Mouse (Mus musculus) large intestine, adult 2 months (tissue): ENCODE data around the gene Edc3. TPM values are rescaled to one million over a fixed set of nuclear protein-coding genes. Genes with fewer than 3 reads are reported as not detected.

ENCODE experiments used
- DNase-seq: peaks from one replicate; pipeline ENCODE4 v3.0.0-alpha.2; 2012; ENCODE audit warnings: low read depth, low spot score
- WGBS: fragments of 180-500 bp; shearing (Covaris S2); methylation state at CpG from one replicate; pipeline ENCODE4 v1.1.7; 2018; 5-methylcytosine and 5-hydroxymethylcytosine counted together
- polyA plus RNA-seq: library from polyadenylated mRNA; depleted of rRNA; stranded (reverse); fragments of >200 nt; gene quantifications from 2 replicates; pipeline ENCODE4 v1.2.3, GENCODE M21; 2012

Edc3 gene
- polyA plus RNA-seq, 1 experiment, result 10.1 TPM

DNA sequence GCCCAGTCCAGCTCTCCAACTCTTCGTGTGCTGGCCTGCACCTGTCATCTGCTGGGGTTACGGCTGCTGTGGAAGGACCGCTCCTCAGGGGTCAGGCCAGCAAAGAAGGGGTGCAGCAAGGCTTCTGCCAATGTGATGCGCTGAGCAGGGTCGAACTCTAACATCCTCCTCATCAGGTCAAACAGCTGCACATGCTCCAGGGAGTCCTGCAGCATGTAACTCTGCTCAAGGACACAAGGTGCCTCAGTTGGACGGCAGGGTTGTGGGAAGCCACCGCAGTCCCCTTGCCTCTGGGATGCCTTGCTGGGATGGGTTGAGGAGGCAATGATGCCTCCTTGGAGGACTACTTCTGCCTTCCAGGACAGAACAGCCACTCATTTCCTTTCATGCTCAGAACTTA is 42.6 kb downstream of the Edc3 start:
- DNase-seq, result no peak
- WGBS, result 79% methylated on average over 7 of the region's 7 CpGs

DNA sequence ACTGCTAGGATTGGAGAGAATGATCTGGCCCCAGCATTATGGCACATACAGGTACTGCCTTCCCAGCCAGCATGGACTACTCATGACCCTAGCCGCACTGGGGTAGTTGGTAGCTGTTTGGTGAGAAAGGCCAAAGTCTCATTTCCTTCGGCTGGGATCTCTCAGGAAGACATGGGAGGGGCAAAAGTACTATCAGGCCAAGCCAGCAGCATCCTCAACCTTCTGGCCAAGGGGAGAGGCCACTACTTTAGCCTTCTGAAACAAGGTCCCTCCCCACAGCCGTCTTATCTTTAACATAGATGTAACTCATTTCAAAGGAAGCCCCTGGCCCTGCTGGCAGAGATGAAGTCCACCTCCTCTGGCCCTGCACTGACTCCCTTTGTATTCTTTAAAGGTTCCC is 49.2 kb downstream of the Edc3 start:
- 60% methylated on average over 3 of the region's 3 CpGs for WGBS
- no peak for DNase-seq

DNA sequence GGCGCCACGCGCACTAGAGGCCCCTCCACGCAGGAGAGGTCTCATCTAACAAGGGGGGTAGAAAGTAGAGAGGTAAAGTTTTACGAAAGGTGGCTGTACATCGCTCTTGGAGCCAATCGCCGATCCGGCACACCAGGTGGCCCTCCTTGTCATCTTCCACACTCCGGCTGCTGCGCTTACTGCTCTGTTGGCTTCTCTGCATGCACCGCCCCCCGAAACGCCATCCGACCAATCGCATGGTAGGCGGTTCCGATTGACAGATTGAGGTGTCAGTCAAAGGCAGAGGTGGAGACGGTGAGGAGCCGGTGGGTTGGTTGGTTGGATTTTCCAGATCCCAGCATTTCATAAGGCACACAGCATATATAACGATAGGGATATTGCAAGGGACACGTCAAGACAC is 50.2 kb downstream of the Edc3 start:
- DNase-seq, result no peak
- WGBS, result 92% methylated on average over 22 of the region's 22 CpGs

DNA sequence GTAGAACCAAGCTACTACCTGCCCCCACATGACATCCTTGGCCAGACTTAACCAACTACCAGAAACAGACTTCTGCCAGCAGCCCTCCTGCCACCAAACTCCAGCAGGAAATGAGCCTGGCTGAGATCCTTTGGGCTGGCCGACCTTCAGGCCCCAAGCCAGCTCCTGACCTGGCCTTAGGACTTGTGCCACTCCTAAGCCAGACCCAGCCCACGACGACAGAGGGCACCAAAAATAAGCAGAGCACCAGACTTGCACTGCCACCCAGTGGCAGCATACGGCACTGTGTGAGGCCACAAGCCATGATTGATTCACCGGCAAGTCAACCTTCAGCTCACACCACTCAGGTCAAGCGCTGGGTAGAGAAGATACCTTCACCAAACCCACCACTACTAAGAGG is 50.9 kb downstream of the Edc3 start:
- WGBS, result 6% methylated on average over 6 of the region's 6 CpGs
- peak; percentile 47 for DNase-seq

DNA sequence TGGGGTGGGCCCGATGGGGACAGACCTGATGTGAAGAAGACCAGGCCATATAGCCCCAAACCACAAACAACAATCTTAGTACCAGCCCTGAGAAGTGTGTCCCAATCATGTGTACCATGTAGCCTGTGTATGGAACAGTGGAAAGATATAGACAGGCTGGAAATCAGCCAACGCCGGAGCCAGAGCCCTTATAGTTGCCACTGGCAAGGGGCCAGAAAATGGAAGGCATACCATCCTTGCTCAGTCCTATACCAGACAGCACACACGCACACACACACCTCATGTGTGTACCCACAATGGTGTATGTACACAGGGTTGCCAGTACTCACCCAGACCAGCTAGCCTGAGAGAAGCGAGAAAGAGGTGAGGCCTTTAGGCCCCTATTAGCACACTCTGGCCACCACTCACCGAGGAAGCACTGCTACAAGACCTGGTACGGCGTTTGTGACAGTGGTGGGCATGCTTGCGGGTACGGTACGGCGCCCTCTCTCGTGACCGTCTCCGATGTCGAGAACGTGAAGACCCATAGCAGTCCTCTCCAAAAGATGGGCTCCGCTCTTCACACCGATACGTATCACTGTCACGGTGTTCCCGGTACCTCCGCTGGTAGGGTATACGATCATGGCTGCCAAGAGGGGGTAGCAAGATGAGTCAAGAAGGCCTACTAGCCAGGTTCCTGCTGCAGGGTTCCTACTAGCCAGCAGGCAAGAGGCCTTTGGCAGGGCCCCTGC is 52.2 kb downstream of the Edc3 start:
- no peak for DNase-seq
- WGBS, result 91% methylated on average over 24 of the region's 24 CpGs

DNA sequence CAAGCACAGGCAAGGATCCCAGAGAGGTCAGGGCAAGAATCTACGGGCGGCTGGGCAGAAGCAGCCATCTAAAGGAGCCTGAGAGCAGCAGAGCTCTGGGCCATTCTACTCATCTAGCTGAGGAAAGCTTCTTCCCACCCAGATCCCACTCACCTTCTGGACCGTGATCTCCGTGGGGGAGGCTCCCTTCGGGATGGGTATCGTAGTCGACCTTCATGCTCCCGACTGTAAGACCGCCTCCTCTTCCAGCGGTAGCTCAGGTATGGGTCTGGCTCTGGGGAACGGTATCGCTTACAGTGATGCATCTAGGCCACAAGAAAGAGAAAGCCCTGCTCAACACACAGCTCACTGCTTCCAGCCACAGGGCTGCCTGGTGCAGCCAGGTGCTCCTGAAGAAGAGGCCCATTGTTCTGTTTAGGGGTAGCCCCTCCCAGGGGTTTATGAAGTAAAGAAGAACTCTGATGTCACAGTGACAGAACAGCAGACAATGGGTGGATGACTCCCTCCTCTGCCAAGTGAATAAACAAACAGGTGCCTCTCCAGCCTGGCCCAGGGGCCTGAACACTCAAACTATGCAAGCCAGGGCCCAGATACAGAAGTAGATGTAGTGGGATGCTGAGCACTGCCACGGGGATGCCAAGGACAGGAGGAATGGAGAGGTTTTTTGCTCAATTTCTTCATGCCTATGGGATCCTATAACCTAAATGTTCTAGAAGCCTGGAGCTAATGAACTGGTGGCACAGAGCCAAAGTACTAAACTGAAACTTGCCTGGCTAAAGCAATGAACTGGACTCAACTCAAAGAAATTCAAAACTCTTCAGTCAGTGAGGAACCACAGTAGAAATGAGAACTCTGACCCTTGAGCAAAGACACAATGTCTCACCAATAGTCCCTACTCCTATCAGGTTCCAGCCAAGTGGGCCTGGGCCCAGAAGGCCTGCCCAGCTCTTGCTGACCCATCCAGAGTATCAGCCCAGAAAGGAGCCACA is 53.5 kb downstream of the Edc3 start:
- DNase-seq, result no peak
- 81% methylated on average over 13 of the region's 13 CpGs for WGBS

DNA sequence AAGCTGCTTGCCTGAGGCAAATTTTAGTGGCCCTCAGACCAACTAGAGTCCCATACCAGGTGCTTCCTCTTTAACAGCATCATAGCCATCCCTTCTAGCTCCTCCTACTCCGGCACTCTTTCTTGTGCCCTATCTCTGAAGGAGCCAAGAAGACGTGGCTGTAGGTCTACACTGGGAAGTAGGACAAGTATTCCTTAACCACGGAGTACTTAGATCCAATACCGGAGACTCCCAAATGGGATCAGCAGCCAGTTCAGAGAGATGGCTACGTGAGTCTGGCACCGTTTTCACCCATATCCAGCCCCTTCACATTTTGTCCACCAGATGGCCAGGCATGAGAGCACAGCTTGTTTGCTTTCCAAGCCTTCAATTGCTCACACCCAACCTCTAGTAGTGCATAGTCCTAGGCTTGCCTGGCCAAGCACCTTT is 54.2 kb downstream of the Edc3 start:
- WGBS, result 10% methylated on average over 6 of the region's 6 CpGs
- DNase-seq, result peak; percentile 35

DNA sequence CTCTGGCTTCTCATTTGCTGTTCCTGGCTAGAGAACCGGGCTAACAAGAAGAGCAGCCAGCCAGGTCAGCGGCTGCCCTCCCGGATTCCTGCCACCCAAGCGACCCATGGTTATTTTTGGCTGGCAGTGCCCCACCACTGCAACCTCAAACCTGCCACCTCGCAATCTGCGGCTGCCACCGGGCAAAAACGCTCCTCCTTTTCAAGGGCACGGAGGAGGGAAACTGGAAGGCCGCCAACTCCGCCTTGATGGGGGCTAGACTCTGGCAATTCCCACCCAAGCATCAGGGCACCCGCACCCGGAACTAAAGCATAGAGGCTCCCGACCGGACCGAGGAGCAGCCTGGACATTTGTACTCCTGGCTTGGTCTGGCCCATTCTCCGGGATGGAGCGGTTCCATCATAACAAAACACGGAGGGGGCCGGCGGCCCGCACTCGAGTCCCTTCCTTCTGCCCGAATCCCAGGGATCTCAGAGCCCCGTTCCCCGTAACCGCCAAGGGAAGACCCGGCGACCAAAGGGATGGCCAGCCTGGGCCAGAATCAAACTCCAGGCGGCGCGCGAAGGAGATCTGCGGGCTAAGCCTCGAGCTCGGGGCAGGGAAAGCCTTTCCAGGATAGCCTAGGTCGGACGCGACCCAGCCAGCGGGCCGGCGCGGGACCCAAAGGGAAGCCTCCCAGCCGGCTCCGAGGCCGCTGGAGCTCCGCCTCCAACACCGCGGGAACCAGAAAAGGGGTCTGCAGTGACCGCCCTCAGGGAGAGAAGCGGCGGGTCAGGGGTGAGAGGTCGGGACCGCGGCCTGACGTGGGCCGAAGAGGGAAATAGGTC is 56.0 kb downstream of the Edc3 start:
- DNase-seq, result peak; percentile 48
- WGBS, result under 1% methylated on average over 57 of the region's 57 CpGs

DNA sequence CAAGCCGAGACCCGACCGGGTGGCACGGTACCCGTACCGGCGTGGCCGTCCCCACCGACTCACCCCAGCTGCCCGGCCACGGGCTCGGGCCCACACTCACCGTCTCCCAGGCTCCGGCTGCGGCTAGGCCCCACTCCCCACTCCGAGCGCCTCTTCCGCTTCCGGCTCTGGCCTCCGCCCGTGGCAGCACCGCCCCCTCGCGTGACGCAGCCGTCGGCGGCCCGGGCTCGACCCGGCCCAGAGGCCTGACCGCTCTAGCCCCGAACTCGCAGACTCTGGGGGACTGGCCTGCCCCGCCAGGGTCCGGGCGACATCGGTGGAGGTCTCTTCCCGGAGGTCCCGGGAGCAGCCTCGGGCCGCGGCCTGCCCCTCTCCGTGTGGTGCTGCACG is 56.6 kb downstream of the Edc3 start:
- DNase-seq, result peak; percentile 71
- under 1% methylated on average over 39 of the region's 45 CpGs for WGBS

DNA sequence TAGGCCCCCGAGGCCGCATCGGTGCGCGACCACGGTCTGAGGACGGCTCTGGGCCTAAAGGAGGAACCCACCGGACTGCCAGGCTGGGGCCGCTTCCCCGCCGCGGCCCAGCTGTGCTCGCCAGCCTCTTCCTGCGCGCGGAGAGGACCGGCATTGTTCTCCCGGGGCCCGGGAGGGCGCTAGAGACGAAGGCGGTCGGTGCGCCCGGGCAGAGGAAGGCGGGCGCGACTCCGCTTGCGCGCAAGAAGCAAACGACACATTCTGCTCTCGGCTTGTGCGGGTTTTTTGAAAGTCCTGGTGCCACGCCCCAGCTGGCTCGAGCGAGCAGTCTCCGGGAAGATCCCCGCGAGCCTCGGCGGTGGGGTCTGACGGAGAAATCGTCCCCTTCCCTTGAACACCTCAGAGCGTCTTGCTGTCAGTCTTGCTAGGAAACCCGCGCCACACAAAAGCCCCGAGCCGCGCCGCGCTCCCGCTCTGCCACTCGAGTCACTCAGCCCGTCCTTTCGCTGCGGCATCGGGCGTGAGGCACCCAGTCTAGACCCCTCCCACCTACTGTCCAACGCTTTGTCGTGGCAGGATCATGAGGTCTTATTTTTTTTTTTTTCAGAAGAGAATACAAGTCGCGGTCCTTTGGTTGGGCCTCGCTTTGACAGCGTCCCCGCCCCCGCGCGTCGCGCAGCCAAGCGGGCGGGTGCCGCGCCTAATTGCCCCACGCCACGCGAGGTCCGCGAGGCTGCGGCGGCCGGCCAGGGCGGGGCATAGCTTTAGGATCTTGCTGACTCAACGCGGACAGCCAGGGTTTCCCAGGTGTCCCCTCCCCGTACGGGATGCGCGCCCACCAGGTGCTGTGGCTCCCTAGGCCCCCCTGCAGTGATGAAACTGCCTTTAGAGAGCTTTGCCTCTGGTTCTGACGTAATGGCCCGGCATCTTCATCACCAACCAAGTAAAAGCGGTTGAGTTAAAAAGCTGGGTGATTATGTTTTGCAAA is 57.3 kb downstream of the Edc3 start, which contains the start of gene Clk3:
Gene Clk3, minus strand, starts transcription at position 497 of the 988 bp plus-strand sequence.
- under 1% methylated on average over 91 of the region's 93 CpGs for WGBS
- DNase-seq, result peak; percentile 39

DNA sequence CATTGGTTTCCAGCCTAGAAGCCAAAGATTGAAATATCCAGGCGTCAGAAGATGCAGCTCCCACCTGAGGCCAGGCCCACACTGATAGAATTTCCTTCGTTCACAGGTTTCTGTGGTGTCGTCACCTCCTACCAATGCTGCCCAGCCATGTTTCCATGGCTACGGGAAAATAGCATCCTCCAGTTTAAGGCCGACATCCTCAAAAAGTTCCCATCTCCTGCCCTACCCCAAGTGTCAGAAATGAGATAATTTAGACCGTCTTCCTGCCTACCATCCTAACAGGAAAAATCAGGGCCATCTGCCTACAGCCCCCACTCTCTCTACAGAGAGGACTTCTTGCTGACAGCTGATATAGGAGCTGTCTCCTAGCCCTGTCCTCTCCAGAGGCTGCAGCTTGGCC is 58.1 kb downstream of the Edc3 start:
- WGBS, result 69% methylated on average over 6 of the region's 6 CpGs
- DNase-seq, result no peak

DNA sequence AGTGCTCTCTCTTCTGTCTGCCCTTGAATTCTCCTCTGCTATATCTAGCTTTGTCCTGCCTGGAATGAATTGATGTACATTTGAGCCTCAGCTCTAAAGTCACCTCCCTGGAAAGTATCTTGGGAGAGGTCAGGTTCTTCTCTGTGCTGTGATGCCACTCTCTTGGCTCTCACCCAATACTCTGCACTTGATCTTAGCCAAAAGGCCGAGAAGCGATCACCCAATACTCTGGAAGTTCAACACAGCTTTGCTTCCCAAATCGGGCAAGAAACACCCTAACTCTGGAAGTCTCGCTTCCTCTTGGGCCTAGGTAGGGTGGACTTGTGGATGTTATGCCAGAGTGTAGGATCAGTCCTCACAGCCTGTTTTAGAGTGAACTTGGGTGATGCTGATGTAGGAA is 58.9 kb downstream of the Edc3 start:
- DNase-seq, result no peak
- WGBS, result 93% methylated on average over 4 of the region's 4 CpGs

DNA sequence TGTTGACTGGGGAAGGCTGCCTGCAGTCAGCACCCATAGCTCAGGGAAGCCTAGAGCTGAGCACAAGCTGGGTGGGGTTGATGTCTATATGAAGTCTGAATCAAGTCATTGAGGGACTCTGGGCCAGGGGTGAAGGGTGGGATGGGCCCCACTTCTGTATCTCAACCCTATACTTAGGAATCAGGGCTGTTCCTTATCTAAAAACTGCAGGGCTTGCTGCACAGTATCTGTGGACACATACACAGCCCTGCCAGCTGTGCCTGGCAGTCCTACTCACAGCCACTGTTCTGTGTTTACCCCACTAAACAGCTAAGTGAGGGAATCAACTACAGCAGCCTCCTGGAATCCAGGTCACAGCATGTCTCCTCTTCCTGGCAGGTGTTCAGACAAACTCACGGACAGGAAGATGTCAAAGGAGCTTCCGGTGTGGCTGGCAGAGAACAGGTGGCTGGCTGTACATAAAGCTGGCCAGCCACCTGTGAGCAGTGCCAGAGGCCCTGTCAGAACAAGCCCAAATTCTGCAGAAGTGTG is 61.3 kb downstream of the Edc3 start:
- 23% methylated on average over 2 of the region's 2 CpGs for WGBS
- DNase-seq, result no peak

DNA sequence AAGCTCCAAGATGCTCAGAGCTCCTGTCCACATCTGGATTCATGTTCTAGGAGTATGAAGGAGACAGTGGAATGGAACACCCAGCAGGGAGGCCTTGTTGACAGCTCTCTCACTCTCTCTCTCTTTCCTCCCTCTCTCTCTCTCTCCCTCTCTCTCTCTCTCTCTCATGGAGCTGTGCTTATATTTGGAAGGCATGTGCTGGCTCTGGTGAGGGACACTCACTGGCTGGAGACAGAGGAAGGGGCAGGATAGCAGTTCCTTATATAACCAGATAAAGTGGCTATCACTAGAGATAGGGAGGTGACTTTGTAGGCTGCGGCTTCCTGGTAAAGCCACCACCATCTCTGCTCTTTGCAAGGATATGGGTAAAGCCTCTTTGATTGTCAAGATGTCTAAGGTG is 61.9 kb downstream of the Edc3 start:
- no peak for DNase-seq

DNA sequence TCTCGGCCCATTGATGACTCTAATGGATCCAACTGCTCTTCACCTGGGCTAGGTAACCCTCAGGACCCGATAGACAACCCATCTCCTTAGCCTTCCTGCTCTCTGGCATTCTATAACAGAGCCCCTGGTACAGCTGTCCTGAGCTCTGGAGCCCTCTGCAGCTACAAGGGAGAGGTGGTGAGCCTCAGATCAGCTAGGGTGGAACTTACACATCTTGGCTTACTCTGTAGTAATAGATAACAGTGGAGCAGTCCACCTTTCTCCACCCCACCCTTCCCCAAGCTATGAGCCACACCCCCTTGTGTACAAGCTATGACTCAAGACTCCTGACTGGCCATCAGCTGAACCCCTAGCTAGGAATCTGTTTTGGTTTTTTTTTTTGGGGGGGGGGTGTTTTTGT is 62.5 kb downstream of the Edc3 start:
- 89% methylated on average over 2 of the region's 2 CpGs for WGBS
- no peak for DNase-seq

More for the DNA sequence above, 61.9 kb downstream of the Edc3 start:
- WGBS, result 100% methylated on average over 1 of the region's 1 CpGs

DNA sequence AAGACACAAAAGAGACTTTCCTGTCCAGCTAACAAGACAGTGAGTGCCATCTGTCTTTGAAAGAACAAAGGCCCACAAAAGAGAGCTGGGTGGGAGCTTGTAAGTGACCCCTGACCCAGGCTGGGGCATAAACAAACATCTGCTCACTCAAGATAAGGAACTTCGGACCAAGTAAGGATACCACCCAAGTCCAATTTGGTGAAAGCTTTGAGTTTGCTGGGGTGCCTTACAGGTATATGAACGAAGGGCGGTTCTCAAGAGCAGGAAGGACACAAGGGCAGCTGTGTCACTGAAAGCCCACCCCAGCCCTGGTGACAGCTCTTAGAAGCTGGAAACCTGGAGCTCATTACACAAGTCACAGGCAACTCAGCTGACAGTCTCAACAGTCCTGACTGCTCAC is 65.4 kb downstream of the Edc3 start:
- DNase-seq, result no peak
- 73% methylated on average over 3 of the region's 3 CpGs for WGBS

DNA sequence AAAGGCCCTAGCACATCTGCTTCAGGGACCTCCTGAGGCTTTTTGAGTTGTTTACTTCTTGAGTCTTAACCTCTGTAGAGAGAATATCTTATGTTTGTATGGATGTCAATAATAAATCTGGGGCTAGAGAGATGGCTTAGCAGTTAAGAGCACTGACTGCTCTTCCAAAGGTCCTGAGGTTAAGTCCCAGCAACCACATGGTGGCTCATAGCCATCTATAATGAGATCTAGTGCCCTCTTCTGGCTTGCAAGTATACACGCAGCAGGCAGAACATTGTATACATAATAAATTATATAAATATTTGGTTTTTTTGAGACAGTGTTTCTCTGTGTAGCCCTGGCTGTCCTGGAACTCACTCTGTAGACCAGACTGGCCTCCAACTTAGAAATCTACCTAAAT is 65.8 kb downstream of the Edc3 start:
- 0% methylated on average over 1 of the region's 1 CpGs for WGBS
- DNase-seq, result no peak

DNA sequence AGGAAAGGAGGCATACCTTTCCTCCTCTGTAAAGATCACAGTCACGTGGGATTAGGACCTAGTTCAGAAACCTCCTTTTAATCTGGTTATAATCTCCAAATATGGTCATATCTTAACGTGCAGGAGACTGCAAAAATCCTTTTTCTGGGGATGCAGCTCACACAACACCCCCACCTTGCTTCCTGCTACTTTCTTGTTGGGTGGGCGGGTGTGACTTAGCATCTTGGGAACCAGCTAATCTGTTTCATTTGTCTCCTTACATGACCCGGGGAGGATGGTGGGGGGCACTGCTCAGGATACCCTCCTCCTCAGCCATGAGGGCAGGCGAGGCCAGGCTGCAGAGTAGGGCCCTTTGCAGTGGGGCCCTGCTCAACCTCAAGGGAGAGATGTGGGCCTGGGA is 66.7 kb downstream of the Edc3 start:
- no peak for DNase-seq
- 76% methylated on average over 5 of the region's 5 CpGs for WGBS
